Mouse (Mus musculus) kidney, embryonic 14.5 days (tissue): ENCODE data around the gene Uba7. TPM values are rescaled to one million over a fixed set of nuclear protein-coding genes. Genes with fewer than 3 reads are reported as not detected.

Experiments used
- ATAC-seq: fragments of 200-750 bp; cut with Nextera tagmentation; 2 replicates; pipeline ENCODE4 v1.8.0; 2017; ENCODE audit warnings: moderate number of reproducible peaks, mild to moderate bottlenecking, moderate TSS enrichment, moderate library complexity; ENCODE audit not compliant: low FRiP score, low TSS enrichment
- H3K27ac ChIP-seq: fragments of 300-500 bp; sonication (generic); 2 replicates; pipeline ENCODE4 v1.5.1; 2014; ENCODE audit warnings: low read depth, mild to moderate bottlenecking, low read length, moderate library complexity, mixed read lengths
- H3K27me3 ChIP-seq: fragments of 300-500 bp; sonication (generic); 2 replicates; pipeline ENCODE4 v1.6.1; 2014; ENCODE audit warnings: mild to moderate bottlenecking, low read length; ENCODE audit not compliant: control insufficient read depth, insufficient read depth
- H3K36me3 ChIP-seq: fragments of 300-500 bp; sonication (generic); 2 replicates; pipeline ENCODE4 v1.6.1; 2014; ENCODE audit warnings: low read length, mixed read lengths; ENCODE audit not compliant: control insufficient read depth, insufficient read depth
- H3K4me1 ChIP-seq: fragments of 300-500 bp; sonication (generic); 2 replicates; pipeline ENCODE4 v1.6.1; 2014; ENCODE audit warnings: low read length, mixed read lengths; ENCODE audit not compliant: control insufficient read depth, insufficient read depth
- H3K4me2 ChIP-seq: fragments of 300-500 bp; sonication (generic); replicated peaks from 2 replicates; pipeline ENCODE4 v1.6.1; 2014; ENCODE audit warnings: low read depth, mild to moderate bottlenecking, low read length
- H3K4me3 ChIP-seq: fragments of 300-500 bp; sonication (generic); 2 replicates; pipeline ENCODE4 v1.5.1; 2014; ENCODE audit warnings: mild to moderate bottlenecking, low read length
- H3K9ac ChIP-seq: fragments of 300-500 bp; sonication (generic); 2 replicates; pipeline ENCODE4 v1.6.1; 2014; ENCODE audit warnings: low read depth, mild to moderate bottlenecking, low read length, moderate library complexity
- H3K9me3 ChIP-seq: fragments of 300-500 bp; sonication (generic); 2 replicates; pipeline ENCODE4 v1.6.1; 2016; ENCODE audit warnings: low read length; ENCODE audit not compliant: control insufficient read depth
- WGBS: fragments of 180-500 bp; shearing (Covaris S2); extraction: QIAGEN DNeasy Blood & Tissue Kit; methylation state at CpG from one replicate; pipeline ENCODE4 v1.1.7; 2014; 5-methylcytosine and 5-hydroxymethylcytosine counted together
- polyA plus RNA-seq: library from polyadenylated mRNA; unstranded; fragments of >200 nt; fragmentation: Nextera tagmentation; extraction: Ambion mirVana; gene quantifications from 2 replicates; pipeline ENCODE4 v1.2.1, GENCODE M21; 2014

The Uba7 gene
- polyA plus RNA-seq, 1 experiment from 2014 or later, result 28.0 TPM

DNA sequence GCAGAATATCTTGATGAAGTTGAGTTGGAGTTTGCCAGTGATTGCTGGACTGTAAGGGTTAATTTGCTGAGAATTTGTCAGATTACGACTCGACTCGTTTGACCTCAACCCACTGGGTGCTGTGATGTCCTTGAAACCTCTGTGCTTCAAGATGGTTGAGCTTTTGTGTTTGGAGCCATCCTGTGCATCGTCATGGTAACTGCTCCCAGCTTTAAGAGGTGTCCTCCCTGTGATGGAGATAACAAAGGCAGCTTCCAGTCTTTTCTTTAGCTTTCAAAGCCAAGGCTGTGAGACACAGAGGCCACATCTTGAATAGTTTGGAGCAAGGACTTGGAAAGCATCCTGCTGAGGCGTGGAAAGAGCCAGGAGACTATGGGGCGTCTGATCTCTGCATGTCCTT is 18.2 kb upstream of the Uba7 start:
- no peak for ATAC-seq
- Histone ChIP-seq H3K9ac (no peak overlapping the region), H3K4me2 (no peak overlapping the region), H3K36me3 (peaks cover 48% of the 10 kb centered on the region), H3K27ac (no peak overlapping the region), H3K4me1 (no peaks in the 10 kb centered on the region), H3K9me3 (no peaks in the 10 kb centered on the region), H3K4me3 (no peak overlapping the region), H3K27me3 (no peaks in the 10 kb centered on the region)
- WGBS, result 68% methylated on average over 6 of the region's 6 CpGs

DNA sequence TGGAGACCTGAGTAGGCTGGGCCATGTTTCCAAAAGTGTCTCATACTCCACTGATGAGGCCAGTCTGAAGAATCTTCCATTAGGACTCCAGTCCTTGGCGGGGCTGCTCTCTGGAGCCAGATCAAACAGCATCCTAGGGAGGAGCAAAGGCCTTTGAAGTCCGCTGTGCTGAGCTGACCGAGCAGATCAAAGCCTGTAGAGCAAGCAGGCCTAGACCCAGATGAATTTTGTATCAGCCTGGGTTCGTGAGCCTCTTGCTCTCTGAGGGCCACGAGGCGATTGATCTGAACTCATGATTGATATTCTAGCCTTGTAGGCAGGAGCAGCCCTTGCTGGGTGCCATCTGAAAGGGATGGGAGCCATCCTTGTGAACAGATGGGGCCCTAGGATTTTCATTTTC is 15.4 kb upstream of the Uba7 start:
- Histone ChIP-seq H3K9me3 (no peaks in the 10 kb centered on the region), H3K9ac (no peak overlapping the region), H3K4me1 (no peaks in the 10 kb centered on the region), H3K4me3 (no peak overlapping the region), H3K27me3 (no peaks in the 10 kb centered on the region), H3K27ac (no peak overlapping the region), H3K4me2 (no peak overlapping the region), H3K36me3 (peaks cover 63% of the 10 kb centered on the region)
- 31% methylated on average over 6 of the region's 6 CpGs for WGBS
- ATAC-seq, result no peak

DNA sequence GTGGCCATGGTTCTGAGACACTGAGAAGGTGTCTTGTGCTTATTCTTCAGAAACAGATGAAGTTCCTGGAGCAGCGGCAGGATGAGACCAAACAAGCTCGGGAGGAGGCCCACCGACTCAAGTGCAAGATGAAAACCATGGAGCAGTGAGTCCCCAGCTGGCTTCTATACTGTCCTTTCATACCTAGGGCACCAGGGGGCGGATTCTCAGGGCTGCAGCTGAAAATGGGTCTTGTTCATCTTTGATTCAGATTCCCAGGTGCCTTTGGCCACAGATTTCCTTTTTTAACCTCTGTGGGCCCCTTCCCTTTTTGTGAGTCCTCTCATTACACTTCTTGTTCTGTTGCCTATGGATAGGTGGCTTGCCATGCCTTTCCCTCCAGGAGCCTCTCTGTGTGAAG is 14.4 kb upstream of the Uba7 start:
- Histone ChIP-seq H3K4me1 (no peaks in the 10 kb centered on the region), H3K4me2 (no peak overlapping the region), H3K36me3 (peaks cover 67% of the 10 kb centered on the region), H3K27me3 (no peaks in the 10 kb centered on the region), H3K9me3 (no peaks in the 10 kb centered on the region), H3K4me3 (no peak overlapping the region), H3K9ac (no peak overlapping the region), H3K27ac (no peak overlapping the region)
- WGBS, result 77% methylated on average over 4 of the region's 4 CpGs
- ATAC-seq, result no peak

DNA sequence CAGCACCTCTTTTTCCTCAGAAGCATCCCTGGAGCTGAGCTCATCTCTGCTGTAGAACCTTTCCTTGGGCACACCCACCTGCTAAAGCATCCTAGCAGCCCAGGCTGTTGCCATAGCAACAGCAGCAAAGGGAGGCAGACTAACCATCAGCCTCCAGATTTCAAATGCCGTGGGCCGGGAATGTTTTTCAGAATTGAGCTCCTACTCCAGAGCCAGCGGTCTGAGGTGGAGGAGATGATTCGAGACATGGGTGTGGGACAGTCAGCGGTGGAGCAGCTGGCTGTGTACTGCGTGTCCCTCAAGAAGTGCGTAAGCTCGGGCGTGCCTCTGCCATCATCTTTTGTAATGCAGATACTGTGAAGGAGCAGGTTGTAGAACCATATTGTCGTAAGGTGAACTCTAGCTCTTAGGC is 13.9 kb upstream of the Uba7 start:
- Histone ChIP-seq H3K4me2 (no peak overlapping the region), H3K4me1 (no peaks in the 10 kb centered on the region), H3K27ac (no peak overlapping the region), H3K27me3 (no peaks in the 10 kb centered on the region), H3K36me3 (peaks cover 67% of the 10 kb centered on the region), H3K9me3 (no peaks in the 10 kb centered on the region), H3K4me3 (no peak overlapping the region), H3K9ac (no peak overlapping the region)
- 86% methylated on average over 10 of the region's 10 CpGs for WGBS
- ATAC-seq, result no peak

DNA sequence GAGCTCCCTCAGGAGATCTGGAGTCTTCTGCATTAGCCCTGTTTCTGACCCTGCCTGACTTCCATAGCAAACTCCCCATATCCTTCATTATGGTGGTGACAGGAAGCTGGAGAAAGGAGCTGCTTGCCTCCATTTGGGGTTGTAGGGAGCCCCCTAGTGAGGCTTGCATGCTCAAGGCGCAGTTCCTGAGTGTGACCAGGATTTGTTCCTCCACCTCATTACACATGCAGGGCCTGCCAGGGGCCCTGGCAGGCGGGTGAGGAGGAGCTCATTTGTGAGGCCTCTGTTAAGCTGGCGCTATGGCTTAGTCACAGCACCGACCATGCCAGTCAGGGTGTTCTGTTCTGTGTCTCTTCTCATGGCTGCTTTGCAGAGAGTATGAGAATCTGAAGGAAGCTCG is 13.4 kb upstream of the Uba7 start:
- H3K4me2 ChIP-seq, result no peak overlapping the region
- no peak overlapping the region for H3K27ac ChIP-seq
- H3K36me3 ChIP-seq, result peaks cover 63% of the 10 kb centered on the region
- no peaks in the 10 kb centered on the region for H3K27me3 ChIP-seq
- H3K4me3 ChIP-seq, result no peak overlapping the region
- no peak for ATAC-seq
- H3K9ac ChIP-seq, result no peak overlapping the region
- WGBS, result 59% methylated on average over 5 of the region's 5 CpGs
- H3K9me3 ChIP-seq, result no peaks in the 10 kb centered on the region
- no peaks in the 10 kb centered on the region for H3K4me1 ChIP-seq

GRCm38 (mm10) chr9:107962916-107963315 is 12.4 kb upstream of the Uba7 start:
- no peak overlapping the region for H3K27ac ChIP-seq
- no peak overlapping the region for H3K4me2 ChIP-seq
- no peaks in the 10 kb centered on the region for H3K9me3 ChIP-seq
- no peaks in the 10 kb centered on the region for H3K4me1 ChIP-seq
- no peak overlapping the region for H3K4me3 ChIP-seq
- H3K9ac ChIP-seq, result no peak overlapping the region
- no peaks in the 10 kb centered on the region for H3K27me3 ChIP-seq
- peaks cover 54% of the 10 kb centered on the region for H3K36me3 ChIP-seq
- no peak for ATAC-seq
- WGBS, result 91% methylated on average over 9 of the region's 9 CpGs

DNA sequence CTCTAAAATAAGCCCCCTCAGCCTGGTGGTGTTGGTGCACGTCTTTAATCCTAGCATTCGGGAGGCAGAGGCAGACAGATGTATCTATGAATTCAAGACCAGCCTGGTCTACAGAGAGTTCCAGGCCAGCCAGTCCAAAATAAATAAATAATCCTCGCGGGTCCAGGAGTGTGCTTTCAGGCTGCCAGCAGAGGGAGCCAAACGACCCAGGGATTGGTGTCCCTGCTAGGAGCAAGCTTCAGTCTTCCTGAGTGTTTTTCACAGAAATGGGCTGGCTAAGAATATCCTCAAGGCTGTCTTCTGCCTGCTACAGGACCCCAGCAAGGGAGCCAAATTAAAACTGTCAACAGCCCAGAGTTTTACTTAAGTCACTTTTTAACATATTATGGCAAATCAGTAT is 11.6 kb upstream of the Uba7 start:
- peaks cover 51% of the 10 kb centered on the region for H3K36me3 ChIP-seq
- H3K27me3 ChIP-seq, result no peaks in the 10 kb centered on the region
- no peaks in the 10 kb centered on the region for H3K9me3 ChIP-seq
- no peak overlapping the region for H3K27ac ChIP-seq
- H3K4me2 ChIP-seq, result no peak overlapping the region
- 25% methylated on average over 5 of the region's 5 CpGs for WGBS
- ATAC-seq, result peak; percentile 72
- no peak overlapping the region for H3K9ac ChIP-seq
- no peak overlapping the region for H3K4me3 ChIP-seq
- H3K4me1 ChIP-seq, result no peaks in the 10 kb centered on the region

GRCm38 (mm10) chr9:107964681-107965080 is 10.6 kb upstream of the Uba7 start:
- no peak overlapping the region for H3K4me2 ChIP-seq
- H3K36me3 ChIP-seq, result peaks cover 45% of the 10 kb centered on the region
- H3K9me3 ChIP-seq, result no peaks in the 10 kb centered on the region

GRCm38 (mm10) chr9:107966676-107967075 is 8.6 kb upstream of the Uba7 start:
- H3K9me3 ChIP-seq, result no peaks in the 10 kb centered on the region
- no peak overlapping the region for H3K9ac ChIP-seq
- WGBS, result 83% methylated on average over 10 of the region's 10 CpGs
- no peak overlapping the region for H3K4me2 ChIP-seq
- no peak overlapping the region for H3K27ac ChIP-seq
- H3K4me1 ChIP-seq, result no peaks in the 10 kb centered on the region
- H3K27me3 ChIP-seq, result no peaks in the 10 kb centered on the region
- no peak overlapping the region for H3K4me3 ChIP-seq
- no peak for ATAC-seq
- H3K36me3 ChIP-seq, result peaks cover 43% of the 10 kb centered on the region

More at GRCm38 (mm10) chr9:107964681-107965080, 10.6 kb upstream of the Uba7 start:
- no peaks in the 10 kb centered on the region for H3K27me3 ChIP-seq
- no peaks in the 10 kb centered on the region for H3K4me1 ChIP-seq
- 96% methylated on average over 9 of the region's 9 CpGs for WGBS
- no peak for ATAC-seq
- no peak overlapping the region for H3K27ac ChIP-seq
- H3K4me3 ChIP-seq, result no peak overlapping the region
- no peak overlapping the region for H3K9ac ChIP-seq

DNA sequence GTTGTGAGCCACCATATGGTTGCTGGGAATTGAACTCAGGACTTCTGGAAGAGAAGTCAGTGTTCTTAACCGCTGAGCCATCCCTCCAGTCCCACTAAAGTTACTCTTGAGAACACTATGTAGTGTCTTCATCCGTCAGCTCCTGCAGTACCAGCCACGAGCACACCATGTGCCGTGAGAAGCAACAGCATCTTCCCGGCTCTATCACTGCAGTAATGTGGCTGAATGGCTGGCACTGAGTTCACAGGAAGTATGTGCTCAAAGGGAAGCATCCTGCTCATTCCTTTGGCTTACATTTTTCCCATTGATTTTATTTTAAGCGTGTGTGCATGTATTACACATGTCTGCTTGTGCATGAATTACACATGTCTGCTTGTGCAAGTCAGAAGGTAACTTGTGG is 7.9 kb upstream of the Uba7 start:
- WGBS, result 89% methylated on average over 6 of the region's 6 CpGs
- Histone ChIP-seq H3K4me3 (no peak overlapping the region), H3K27ac (no peak overlapping the region), H3K27me3 (no peaks in the 10 kb centered on the region), H3K4me2 (no peak overlapping the region), H3K4me1 (no peaks in the 10 kb centered on the region), H3K9ac (no peak overlapping the region), H3K9me3 (no peaks in the 10 kb centered on the region), H3K36me3 (peaks cover 40% of the 10 kb centered on the region)
- ATAC-seq, result no peak
